Mouse (Mus musculus): Measurements from ENCODE around the gene Tmem201. TPM values are rescaled to one million over a fixed set of nuclear protein-coding genes. Genes with fewer than 3 reads are reported as not detected.
A peak's percentile ranks its signal among the peaks of the same experiment; 100 is the strongest.

Tmem201 gene
- polyA plus RNA-seq, 1 experiment: 27.7 TPM

DNA sequence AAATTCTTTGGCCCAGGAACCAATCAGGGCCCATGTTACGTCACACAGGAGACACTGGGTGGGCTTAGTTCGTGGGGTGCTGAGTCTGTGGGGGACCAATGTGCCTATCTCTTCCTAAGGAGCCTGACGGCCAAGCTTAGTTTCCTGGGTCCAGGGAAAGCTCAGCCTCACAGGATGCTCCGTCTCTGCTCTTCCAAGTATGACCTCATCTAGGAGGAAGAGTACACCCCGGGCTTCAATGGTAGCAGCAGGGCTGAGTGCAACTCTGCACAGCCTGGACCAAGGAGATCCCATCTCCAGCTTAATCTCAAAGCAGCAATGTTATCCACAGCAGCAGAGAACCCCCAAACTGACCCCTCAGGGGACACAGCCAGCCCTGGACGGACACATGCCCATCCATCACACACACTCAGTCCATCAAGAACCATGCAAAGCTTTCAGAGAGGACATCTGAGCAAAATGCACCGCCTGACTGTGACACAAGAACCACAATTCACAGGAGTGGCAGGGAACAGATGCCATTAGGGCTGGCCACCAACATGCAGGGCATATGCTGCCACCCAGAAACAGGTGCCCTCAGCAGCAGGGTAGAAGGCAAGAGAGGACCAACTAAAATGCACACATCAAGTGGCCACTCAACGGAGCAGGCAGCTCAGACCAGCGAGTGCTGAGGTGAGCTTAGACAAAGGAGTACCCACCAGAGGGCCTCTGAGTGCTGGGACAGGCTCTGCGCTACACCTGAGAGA is 2.9 kb downstream of the Tmem201 start:
- peaks cover 71% of the 10 kb centered on the region for H3K79me2 ChIP-seq (ENCODE audit: control insufficient read depth, insufficient read depth)
- H3K79me3 ChIP-seq (ENCODE audit: low read depth): peaks cover 54% of the 10 kb centered on the region
- H3K27me3 ChIP-seq (ENCODE audit: control insufficient read depth, insufficient read depth, insufficient read length): no peaks in the 10 kb centered on the region
- no peak overlapping the region for H3K4me3 ChIP-seq (ENCODE audit: insufficient read depth, poor library complexity, severe bottlenecking)
- H3ac ChIP-seq (ENCODE audit: control insufficient read depth, insufficient read length, low read depth): no peak overlapping the region
- TF ChIP-seq CEBPB (IDR thresholded peaks at IDR 0.05; ENCODE audit: low read depth): no peak
- TF ChIP-seq MYOG (IDR thresholded peaks at IDR 0.05; ENCODE audit: control insufficient read depth, extremely low read depth, insufficient read length): no peak
- no peak for TF ChIP-seq USF1 (IDR thresholded peaks at IDR 0.05; ENCODE audit: low read depth)
- TF ChIP-seq CTCF (IDR thresholded peaks at IDR 0.05; ENCODE audit: control insufficient read depth, insufficient read depth, insufficient read length): no peak
- no peak for TF ChIP-seq FOSL1 (IDR thresholded peaks at IDR 0.05; ENCODE audit: insufficient read depth, low read length, poor library complexity, severe bottlenecking)
- TF ChIP-seq MAX (IDR thresholded peaks at IDR 0.05): no peak
- no peak for TF ChIP-seq MYOD1 (IDR thresholded peaks at IDR 0.05; ENCODE audit: control insufficient read depth, insufficient read length, low read depth)
- peaks cover 10% of the 10 kb centered on the region for H3K36me3 ChIP-seq (ENCODE audit: control insufficient read depth, insufficient read depth)

DNA sequence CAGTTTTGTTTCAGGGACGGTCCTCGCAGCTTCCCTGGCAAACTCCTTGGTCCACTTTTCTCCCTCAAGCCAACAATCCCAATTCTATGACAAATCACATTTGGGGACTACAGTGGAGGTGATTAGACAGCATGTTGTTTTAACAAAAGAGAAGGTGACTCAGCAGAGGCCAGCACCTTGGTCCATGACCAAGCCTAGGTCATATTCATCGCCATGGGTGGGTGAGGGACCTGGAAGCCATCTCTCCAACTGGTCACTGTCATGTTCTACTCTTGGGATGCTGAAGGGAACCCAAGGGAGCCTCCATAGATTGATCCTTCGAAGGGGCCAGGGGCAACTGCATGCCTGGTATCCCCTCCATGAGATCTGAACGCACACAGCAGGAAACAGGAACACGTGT is 3.6 kb downstream of the Tmem201 start:
- H3K4me3 ChIP-seq (ENCODE audit: insufficient read depth, poor library complexity, severe bottlenecking): no peak overlapping the region
- peaks cover 10% of the 10 kb centered on the region for H3K36me3 ChIP-seq (ENCODE audit: control insufficient read depth, insufficient read depth)
- H3K79me3 ChIP-seq (ENCODE audit: low read depth): peaks cover 57% of the 10 kb centered on the region
- peaks cover 71% of the 10 kb centered on the region for H3K79me2 ChIP-seq (ENCODE audit: control insufficient read depth, insufficient read depth)
- H3K27me3 ChIP-seq (ENCODE audit: control insufficient read depth, insufficient read depth, insufficient read length): no peaks in the 10 kb centered on the region
- H3ac ChIP-seq (ENCODE audit: control insufficient read depth, insufficient read length, low read depth): no peak overlapping the region
- TF ChIP-seq CEBPB (IDR thresholded peaks at IDR 0.05; ENCODE audit: low read depth) (no peak), MAX (IDR thresholded peaks at IDR 0.05) (no peak), MYOD1 (IDR thresholded peaks at IDR 0.05; ENCODE audit: control insufficient read depth, insufficient read length, low read depth) (no peak), USF1 (IDR thresholded peaks at IDR 0.05; ENCODE audit: low read depth) (no peak), CTCF (IDR thresholded peaks at IDR 0.05; ENCODE audit: control insufficient read depth, insufficient read depth, insufficient read length) (no peak), FOSL1 (IDR thresholded peaks at IDR 0.05; ENCODE audit: insufficient read depth, low read length, poor library complexity, severe bottlenecking) (no peak), MYOG (IDR thresholded peaks at IDR 0.05; ENCODE audit: control insufficient read depth, extremely low read depth, insufficient read length) (no peak)

DNA sequence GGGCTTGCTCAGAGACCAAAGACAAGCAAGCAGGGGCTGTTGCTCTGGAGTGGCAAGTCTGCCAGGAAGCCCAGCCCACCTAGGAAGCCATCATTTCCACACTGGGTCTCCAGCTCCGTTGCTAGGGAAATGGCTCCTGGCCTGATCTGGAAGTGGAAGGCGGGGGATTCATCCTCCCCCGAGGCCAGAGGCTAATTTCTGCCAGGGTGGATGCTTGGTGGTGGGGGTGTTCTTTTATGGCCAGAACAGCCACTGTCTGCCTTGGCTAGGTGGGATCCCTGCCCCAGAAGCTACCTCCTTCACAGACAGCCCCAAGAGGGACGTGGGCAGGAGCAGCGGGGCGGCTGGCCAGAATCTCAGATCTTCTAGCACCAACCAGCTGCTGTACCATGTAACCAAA is 4.1 kb downstream of the Tmem201 start:
- no peak overlapping the region for H3K4me3 ChIP-seq (ENCODE audit: insufficient read depth, poor library complexity, severe bottlenecking)
- H3K36me3 ChIP-seq (ENCODE audit: control insufficient read depth, insufficient read depth): peaks cover 10% of the 10 kb centered on the region
- no peak for TF ChIP-seq MYOD1 (IDR thresholded peaks at IDR 0.05; ENCODE audit: control insufficient read depth, insufficient read length, low read depth)
- no peak for TF ChIP-seq MYOG (IDR thresholded peaks at IDR 0.05; ENCODE audit: control insufficient read depth, extremely low read depth, insufficient read length)
- no peak for TF ChIP-seq MAX (IDR thresholded peaks at IDR 0.05)
- TF ChIP-seq FOSL1 (IDR thresholded peaks at IDR 0.05; ENCODE audit: insufficient read depth, low read length, poor library complexity, severe bottlenecking): no peak
- TF ChIP-seq CTCF (IDR thresholded peaks at IDR 0.05; ENCODE audit: control insufficient read depth, insufficient read depth, insufficient read length): no peak
- no peak for TF ChIP-seq USF1 (IDR thresholded peaks at IDR 0.05; ENCODE audit: low read depth)
- no peak for TF ChIP-seq CEBPB (IDR thresholded peaks at IDR 0.05; ENCODE audit: low read depth)
- H3K79me2 ChIP-seq (ENCODE audit: control insufficient read depth, insufficient read depth): peaks cover 71% of the 10 kb centered on the region
- H3K27me3 ChIP-seq (ENCODE audit: control insufficient read depth, insufficient read depth, insufficient read length): no peaks in the 10 kb centered on the region
- H3ac ChIP-seq (ENCODE audit: control insufficient read depth, insufficient read length, low read depth): no peak overlapping the region
- H3K79me3 ChIP-seq (ENCODE audit: low read depth): peaks cover 57% of the 10 kb centered on the region

DNA sequence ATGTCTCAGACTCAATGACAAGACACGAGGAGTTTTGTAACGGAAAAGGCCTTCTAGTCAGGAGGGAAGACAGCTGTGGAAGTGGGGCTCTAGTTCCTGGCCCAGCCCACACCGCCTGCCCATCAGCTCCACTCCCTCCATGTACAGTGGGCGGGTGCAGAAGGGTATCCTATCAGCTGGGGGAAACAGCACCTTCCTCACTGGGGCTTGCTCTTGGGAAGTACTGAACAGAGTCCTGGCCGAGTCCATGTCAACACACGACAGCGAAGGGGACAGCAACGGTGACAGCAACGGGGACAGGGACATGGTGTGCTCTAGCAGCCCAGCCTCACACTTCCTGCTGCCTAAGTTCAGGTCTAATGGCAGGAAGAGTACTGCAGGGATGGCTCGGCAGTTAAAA is 5.0 kb downstream of the Tmem201 start:
- Histone ChIP-seq H3K79me2 (ENCODE audit: control insufficient read depth, insufficient read depth) (peaks cover 71% of the 10 kb centered on the region), H3ac (ENCODE audit: control insufficient read depth, insufficient read length, low read depth) (no peak overlapping the region), H3K36me3 (ENCODE audit: control insufficient read depth, insufficient read depth) (peaks cover 10% of the 10 kb centered on the region), H3K79me3 (ENCODE audit: low read depth) (peaks cover 57% of the 10 kb centered on the region), H3K27me3 (ENCODE audit: control insufficient read depth, insufficient read depth, insufficient read length) (no peaks in the 10 kb centered on the region), H3K4me3 (ENCODE audit: insufficient read depth, poor library complexity, severe bottlenecking) (no peak overlapping the region)
- TF ChIP-seq USF1 (IDR thresholded peaks at IDR 0.05; ENCODE audit: low read depth) (no peak), FOSL1 (IDR thresholded peaks at IDR 0.05; ENCODE audit: insufficient read depth, low read length, poor library complexity, severe bottlenecking) (no peak), MAX (IDR thresholded peaks at IDR 0.05) (no peak), CEBPB (IDR thresholded peaks at IDR 0.05; ENCODE audit: low read depth) (no peak), MYOD1 (IDR thresholded peaks at IDR 0.05; ENCODE audit: control insufficient read depth, insufficient read length, low read depth) (no peak), CTCF (IDR thresholded peaks at IDR 0.05; ENCODE audit: control insufficient read depth, insufficient read depth, insufficient read length) (no peak), MYOG (IDR thresholded peaks at IDR 0.05; ENCODE audit: control insufficient read depth, extremely low read depth, insufficient read length) (no peak)

DNA sequence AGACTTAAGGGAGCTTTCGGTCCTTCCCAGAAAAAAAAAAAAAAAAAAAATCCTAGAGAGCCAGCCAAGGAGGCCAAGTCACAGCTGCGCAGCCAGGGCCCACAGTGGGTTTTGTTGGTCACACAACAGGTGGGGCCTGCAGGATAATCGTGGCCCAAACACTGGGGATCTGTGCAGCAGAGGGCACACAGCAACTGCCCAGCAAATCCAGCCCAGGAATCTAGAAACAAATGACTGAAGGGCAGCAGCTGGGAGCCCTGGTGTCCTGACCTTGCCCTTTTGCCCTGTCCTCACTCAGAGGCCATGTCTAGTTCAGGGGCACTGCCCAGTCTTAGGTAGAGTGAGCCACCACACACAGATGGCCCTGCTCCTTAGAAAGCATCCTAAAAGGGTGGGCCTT is 5.5 kb downstream of the Tmem201 start:
- H3K27me3 ChIP-seq (ENCODE audit: control insufficient read depth, insufficient read depth, insufficient read length): no peaks in the 10 kb centered on the region
- H3K4me3 ChIP-seq (ENCODE audit: insufficient read depth, poor library complexity, severe bottlenecking): no peak overlapping the region
- peaks cover 10% of the 10 kb centered on the region for H3K36me3 ChIP-seq (ENCODE audit: control insufficient read depth, insufficient read depth)
- H3K79me2 ChIP-seq (ENCODE audit: control insufficient read depth, insufficient read depth): peaks cover 67% of the 10 kb centered on the region
- H3ac ChIP-seq (ENCODE audit: control insufficient read depth, insufficient read length, low read depth): no peak overlapping the region
- peaks cover 56% of the 10 kb centered on the region for H3K79me3 ChIP-seq (ENCODE audit: low read depth)
- peak; percentile 6 for TF ChIP-seq MYOD1 (IDR thresholded peaks at IDR 0.05; ENCODE audit: control insufficient read depth, insufficient read length, low read depth)
- no peak for TF ChIP-seq MAX (IDR thresholded peaks at IDR 0.05)
- no peak for TF ChIP-seq MYOG (IDR thresholded peaks at IDR 0.05; ENCODE audit: control insufficient read depth, extremely low read depth, insufficient read length)
